Mouse (Mus musculus): ENCODE measurements around the gene Ptprg. TPM values are rescaled to one million over a fixed set of nuclear protein-coding genes. Genes with fewer than 3 reads are reported as not detected.
A peak's percentile ranks its signal among the peaks of the same experiment; 100 is the strongest.
"Not testable (repeated sequence)": the region's sequence is repeated elsewhere in the genome, so short reads cannot be mapped to it uniquely, and the experiment has no call there.

Gene Ptprg
- polyA plus RNA-seq, 1 experiment from 2014 or later, result 47.5 TPM

DNA sequence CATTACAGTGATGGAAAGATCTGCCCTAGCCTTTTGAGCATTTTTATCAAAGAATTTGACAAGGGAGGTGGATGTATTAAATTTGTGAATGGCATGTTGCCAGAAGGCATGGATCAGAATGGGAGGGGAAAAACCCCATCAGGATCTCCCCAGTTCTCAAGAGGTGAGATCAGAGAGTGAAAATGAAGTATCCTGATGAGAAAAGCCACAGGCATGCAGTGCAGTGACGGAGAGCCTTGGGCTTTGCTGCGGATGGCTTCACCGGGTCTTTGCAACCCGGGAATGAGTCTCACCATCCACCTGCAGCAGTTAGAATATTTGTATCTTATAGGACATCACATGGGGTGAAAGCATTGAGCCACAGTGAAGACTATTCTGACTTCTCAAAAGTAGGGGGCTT is 385.6 kb downstream of the Ptprg start:
- H3K9ac ChIP-seq, result no peak overlapping the region
- no peaks in the 10 kb centered on the region for H3K36me3 ChIP-seq
- H3K4me1 ChIP-seq (replicated peaks), result 0 out of 2 replicates have a peak, but pooled peaks cover 2% of the 10 kb centered on the region
- no peak overlapping the region for H3K4me2 ChIP-seq
- H3K27ac ChIP-seq, result no peak overlapping the region
- H3K9me3 ChIP-seq, result no peaks in the 10 kb centered on the region
- H3K4me3 ChIP-seq, result no peak overlapping the region
- H3K27me3 ChIP-seq, result no peaks in the 10 kb centered on the region
- no peak for ATAC-seq (ENCODE audit: low FRiP score)
- WGBS, result 79% methylated on average over 4 of the region's 4 CpGs

DNA sequence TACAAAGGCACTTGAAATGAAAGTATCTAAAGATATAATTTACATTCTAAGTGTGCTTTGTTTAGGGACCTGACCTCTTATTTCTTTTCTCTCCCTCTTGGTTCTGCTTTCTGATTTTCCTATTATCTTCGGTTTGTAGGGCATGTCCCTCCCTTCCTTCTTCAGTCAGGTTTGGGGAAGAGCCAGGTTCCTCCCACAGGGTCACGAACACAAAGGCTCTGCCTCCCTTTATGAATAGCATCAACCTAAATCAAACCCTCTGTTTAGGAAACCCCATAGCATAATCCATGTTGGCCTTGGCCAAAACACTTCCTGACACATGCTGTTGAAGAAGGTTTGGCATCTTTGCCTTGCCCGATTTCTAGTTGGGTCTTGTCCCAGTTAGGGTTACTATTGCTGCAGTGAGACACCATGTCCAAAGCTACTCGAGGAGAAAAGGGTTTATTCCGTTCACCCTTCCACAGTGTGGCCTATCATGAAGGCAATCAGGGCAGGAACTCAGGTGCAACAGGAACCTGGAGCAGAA is 388.7 kb downstream of the Ptprg start:
- Histone ChIP-seq H3K9ac (no peak overlapping the region), H3K36me3 (no peaks in the 10 kb centered on the region), H3K4me1 (replicated peaks) (0 out of 2 replicates have a peak, but pooled peaks cover 2% of the 10 kb centered on the region), H3K4me2 (no peak overlapping the region), H3K27me3 (no peaks in the 10 kb centered on the region), H3K27ac (no peak overlapping the region), H3K9me3 (no peaks in the 10 kb centered on the region), H3K4me3 (no peak overlapping the region)
- ATAC-seq (ENCODE audit: low FRiP score), result no peak
- 72% methylated on average over 5 of the region's 5 CpGs for WGBS

GRCm38 (mm10) chr14:11950379-11950778 is 397.0 kb downstream of the Ptprg start:
- H3K9ac ChIP-seq, result no peak overlapping the region
- WGBS, result 85% methylated on average over 6 of the region's 6 CpGs
- H3K27me3 ChIP-seq, result no peaks in the 10 kb centered on the region
- ATAC-seq (ENCODE audit: low FRiP score), result no peak
- H3K4me1 ChIP-seq (replicated peaks), result 0 out of 2 replicates have a peak, but pooled peaks cover 2% of the 10 kb centered on the region
- no peak overlapping the region for H3K27ac ChIP-seq
- no peak overlapping the region for H3K4me2 ChIP-seq
- peaks cover 6% of the 10 kb centered on the region for H3K36me3 ChIP-seq
- no peaks in the 10 kb centered on the region for H3K9me3 ChIP-seq
- no peak overlapping the region for H3K4me3 ChIP-seq

GRCm38 (mm10) chr14:11955020-11955882 is 401.9 kb downstream of the Ptprg start:
- no peak overlapping the region for H3K4me2 ChIP-seq
- no peaks in the 10 kb centered on the region for H3K9me3 ChIP-seq
- H3K4me3 ChIP-seq, result no peak overlapping the region
- 79% methylated on average over 6 of the region's 6 CpGs for whole genome bisulfite sequencing
- H3K36me3 ChIP-seq, result peaks cover 6% of the 10 kb centered on the region
- H3K27me3 ChIP-seq, result 0 out of 2 replicates have a peak, but pooled peaks cover 3% of the 10 kb centered on the region
- H3K9ac ChIP-seq, result no peak overlapping the region
- H3K27ac ChIP-seq, result no peak overlapping the region
- no peak for ATAC-seq (ENCODE audit: low FRiP score)
- peaks cover 7% of the 10 kb centered on the region for H3K4me1 ChIP-seq (replicated peaks)

GRCm38 (mm10) chr14:11960269-11961121 is 407.2 kb downstream of the Ptprg start:
- Histone ChIP-seq H3K4me1 (replicated peaks) (peaks cover 12% of the 10 kb centered on the region), H3K4me3 (no peak overlapping the region), H3K27me3 (0 out of 2 replicates have a peak, but pooled peaks cover 3% of the 10 kb centered on the region), H3K27ac (no peak overlapping the region), H3K4me2 (no peak overlapping the region), H3K9me3 (no peaks in the 10 kb centered on the region), H3K36me3 (no peaks in the 10 kb centered on the region), H3K9ac (no peak overlapping the region)
- WGBS, result 55% methylated on average over 15 of the region's 15 CpGs
- ATAC-seq (ENCODE audit: low FRiP score), result peak; percentile 69

DNA sequence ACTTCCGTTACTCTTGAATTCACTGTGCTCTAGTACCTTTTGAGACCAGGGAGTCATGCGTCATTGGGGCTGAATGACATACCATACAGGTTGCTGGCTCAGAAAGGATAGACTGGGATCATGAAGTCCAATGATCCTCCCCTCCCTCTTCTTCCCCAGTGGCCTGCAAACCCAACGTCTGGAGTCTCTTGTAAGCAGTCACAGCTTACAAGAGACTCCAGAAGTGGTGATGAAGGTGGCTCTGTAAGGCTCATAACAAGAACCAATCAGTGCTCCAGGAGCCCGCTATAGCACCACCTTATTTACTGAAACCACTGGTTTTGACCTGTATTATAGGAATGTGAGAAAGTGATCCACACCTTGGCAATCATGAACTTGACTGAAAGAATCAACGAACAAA is 408.8 kb downstream of the Ptprg start:
- no peak overlapping the region for H3K9ac ChIP-seq
- no peak overlapping the region for H3K27ac ChIP-seq
- 87% methylated on average over 5 of the region's 5 CpGs for WGBS

GRCm38 (mm10) chr14:11962561-11962960 is 409.2 kb downstream of the Ptprg start:
- no peak overlapping the region for H3K27ac ChIP-seq
- H3K4me3 ChIP-seq, result no peak overlapping the region
- no peak overlapping the region for H3K4me2 ChIP-seq
- 85% methylated on average over 8 of the region's 8 CpGs for WGBS
- peaks cover 12% of the 10 kb centered on the region for H3K4me1 ChIP-seq (replicated peaks)
- H3K36me3 ChIP-seq, result no peaks in the 10 kb centered on the region
- no peaks in the 10 kb centered on the region for H3K9me3 ChIP-seq
- H3K9ac ChIP-seq, result no peak overlapping the region
- H3K27me3 ChIP-seq, result 0 out of 2 replicates have a peak, but pooled peaks cover 2% of the 10 kb centered on the region
- ATAC-seq (ENCODE audit: low FRiP score), result no peak

More for the DNA sequence above, 408.8 kb downstream of the Ptprg start:
- Histone ChIP-seq H3K9me3 (no peaks in the 10 kb centered on the region), H3K4me3 (no peak overlapping the region), H3K4me2 (no peak overlapping the region), H3K36me3 (no peaks in the 10 kb centered on the region), H3K4me1 (replicated peaks) (peaks cover 12% of the 10 kb centered on the region), H3K27me3 (0 out of 2 replicates have a peak, but pooled peaks cover 3% of the 10 kb centered on the region)
- ATAC-seq (ENCODE audit: low FRiP score), result no peak

- ATAC-seq (ENCODE audit: low FRiP score), result no peak
- Histone ChIP-seq H3K4me1 (replicated peaks) (peaks cover 12% of the 10 kb centered on the region), H3K36me3 (no peaks in the 10 kb centered on the region), H3K9me3 (no peaks in the 10 kb centered on the region), H3K27ac (no peak overlapping the region), H3K9ac (no peak overlapping the region), H3K4me2 (no peak overlapping the region), H3K4me3 (no peak overlapping the region), H3K27me3 (no peaks in the 10 kb centered on the region)
- WGBS, result 94% methylated on average over 10 of the region's 10 CpGs
These were observed 410.5 kb downstream of the Ptprg start for GRCm38 (mm10) chr14:11963791-11964190.

GRCm38 (mm10) chr14:11964326-11964725 is 411.0 kb downstream of the Ptprg start:
- 70% methylated on average over 1 of the region's 1 CpGs for WGBS

GRCm38 (mm10) chr14:11965878-11966277 is 412.5 kb downstream of the Ptprg start:
- no peak overlapping the region for H3K9ac ChIP-seq
- WGBS, result 47% methylated on average over 5 of the region's 5 CpGs
- H3K27ac ChIP-seq, result no peak overlapping the region
- H3K4me2 ChIP-seq, result no peak overlapping the region
- peaks cover under 1% of the 10 kb centered on the region; the same call in 1 of the 2 replicates for H3K4me1 ChIP-seq (replicated peaks)
- no peaks in the 10 kb centered on the region for H3K27me3 ChIP-seq
- no peaks in the 10 kb centered on the region for H3K36me3 ChIP-seq
- ATAC-seq (ENCODE audit: low FRiP score), result no peak
- H3K9me3 ChIP-seq, result no peaks in the 10 kb centered on the region
- H3K4me3 ChIP-seq, result no peak overlapping the region

More at GRCm38 (mm10) chr14:11964326-11964725, 411.0 kb downstream of the Ptprg start:
- H3K9me3 ChIP-seq; H3K9ac ChIP-seq; ATAC-seq (ENCODE audit: low FRiP score); H3K4me3 ChIP-seq; H3K27me3 ChIP-seq; H3K36me3 ChIP-seq; H3K27ac ChIP-seq; H3K4me2 ChIP-seq: not testable (repeated sequence)
- H3K4me1 ChIP-seq (replicated peaks), result peaks cover 12% of the 10 kb centered on the region

- no peak overlapping the region for H3K27ac ChIP-seq
- H3K4me1 ChIP-seq (replicated peaks), result peaks cover 22% of the 10 kb centered on the region
- H3K9ac ChIP-seq, result no peak overlapping the region
- H3K27me3 ChIP-seq, result no peaks in the 10 kb centered on the region
- H3K4me2 ChIP-seq, result no peak overlapping the region
- H3K9me3 ChIP-seq, result no peaks in the 10 kb centered on the region
- 78% methylated on average over 4 of the region's 4 CpGs for WGBS
- no peak overlapping the region for H3K4me3 ChIP-seq
- ATAC-seq (ENCODE audit: low FRiP score), result no peak; the same call in 1 of the 2 replicates
- no peaks in the 10 kb centered on the region for H3K36me3 ChIP-seq
These were observed 428.4 kb downstream of the Ptprg start for GRCm38 (mm10) chr14:11981764-11982163.

- Histone ChIP-seq H3K36me3 (no peaks in the 10 kb centered on the region), H3K27ac (peak overlapping the region; percentile 67), H3K4me1 (replicated peaks) (peaks cover 16% of the 10 kb centered on the region), H3K4me3 (no peak overlapping the region), H3K9ac (no peak overlapping the region; the same call in 1 of the 2 replicates), H3K9me3 (no peaks in the 10 kb centered on the region), H3K4me2 (no peak overlapping the region), H3K27me3 (no peaks in the 10 kb centered on the region)
- ATAC-seq (ENCODE audit: low FRiP score), result peak; percentile 77; the same call in 1 of the 2 replicates
- WGBS, result 55% methylated on average over 9 of the region's 9 CpGs
These were observed 429.7 kb downstream of the Ptprg start for GRCm38 (mm10) chr14:11983031-11983430.
